Mouse (Mus musculus): ENCODE measurements around the gene Fgfr2.

Gene Fgfr2

DNA sequence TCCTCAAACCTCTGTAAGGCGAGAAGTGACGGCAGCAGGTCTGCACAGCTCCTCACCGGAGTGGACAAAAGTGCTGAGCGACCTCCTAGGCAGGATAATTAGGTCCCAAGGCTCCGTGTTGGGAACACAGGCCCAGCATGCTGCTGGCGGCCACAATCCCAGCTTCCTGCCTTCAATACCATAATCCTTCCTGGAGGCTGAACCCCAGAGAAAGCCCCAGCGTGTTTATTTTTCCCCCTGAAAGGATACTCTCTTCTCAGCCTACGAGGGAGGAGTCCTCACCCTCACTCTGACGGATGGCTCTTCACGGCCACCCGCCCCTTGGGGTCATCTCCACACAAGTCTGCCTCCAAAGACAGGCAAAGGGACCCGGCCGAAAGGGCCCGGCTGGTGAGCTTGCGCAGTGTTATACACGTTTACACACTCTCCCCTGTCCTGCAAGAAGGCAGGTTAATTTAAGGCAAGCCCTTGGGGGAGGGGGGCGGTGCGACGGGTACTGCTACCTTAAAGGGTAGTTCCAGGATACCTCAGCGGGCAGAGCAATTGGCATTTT is 2859.3 kb downstream of the Fgfr2 start:
- DNase-seq (ENCODE audit: low spot score): no peak

DNA sequence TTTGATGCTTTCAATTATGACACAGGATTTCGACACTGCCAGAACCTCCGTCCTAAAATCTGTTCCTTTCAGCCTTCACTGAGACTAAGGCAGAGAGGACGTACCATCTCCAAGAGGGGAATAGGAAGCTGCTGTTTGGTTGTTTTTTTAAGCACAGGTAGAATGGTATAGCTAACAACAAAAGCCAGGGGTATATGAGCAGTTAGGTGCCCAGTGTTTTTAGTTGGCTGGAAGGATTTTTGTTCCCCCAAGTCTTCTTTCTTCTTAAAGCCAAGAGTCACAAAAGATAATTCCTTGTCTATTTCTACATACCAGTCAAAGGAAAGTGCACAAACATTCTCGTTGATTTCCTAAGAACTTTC is 2859.9 kb downstream of the Fgfr2 start:
- no peak for DNase-seq (ENCODE audit: low spot score)

DNA sequence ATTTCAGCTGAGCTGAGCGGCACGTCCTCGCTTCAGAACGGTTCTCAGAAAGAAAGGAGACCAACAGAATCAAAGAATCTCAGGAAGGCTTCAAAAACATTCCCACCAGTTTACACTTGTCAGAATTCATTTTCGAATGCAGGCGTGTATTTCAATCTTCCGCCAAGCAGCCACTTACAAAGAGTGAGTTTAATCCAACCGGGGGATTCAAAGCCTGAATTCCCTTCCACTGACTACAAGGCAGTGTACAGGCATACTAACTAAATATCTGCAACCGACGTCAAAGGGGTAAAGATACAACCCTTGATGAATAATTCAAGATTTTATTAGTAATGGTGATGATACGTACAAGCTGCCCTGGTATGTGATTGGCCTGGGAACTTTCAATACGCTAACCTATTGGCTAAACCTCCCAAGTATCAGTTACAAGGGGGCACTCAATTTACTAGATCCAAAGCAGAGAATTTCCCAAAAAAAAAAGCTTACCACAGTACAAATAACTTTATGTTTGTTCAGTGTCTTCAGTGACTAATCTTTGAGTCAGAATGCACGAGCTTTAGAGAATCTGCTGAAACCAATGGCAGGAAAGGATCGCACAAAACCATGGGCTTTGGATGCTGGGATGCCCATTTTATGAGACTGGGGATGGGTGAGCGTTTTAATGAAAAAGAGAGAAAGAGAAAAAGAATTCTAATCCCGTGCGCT is 2860.5 kb downstream of the Fgfr2 start:
- DNase-seq (ENCODE audit: low spot score): no peak

DNA sequence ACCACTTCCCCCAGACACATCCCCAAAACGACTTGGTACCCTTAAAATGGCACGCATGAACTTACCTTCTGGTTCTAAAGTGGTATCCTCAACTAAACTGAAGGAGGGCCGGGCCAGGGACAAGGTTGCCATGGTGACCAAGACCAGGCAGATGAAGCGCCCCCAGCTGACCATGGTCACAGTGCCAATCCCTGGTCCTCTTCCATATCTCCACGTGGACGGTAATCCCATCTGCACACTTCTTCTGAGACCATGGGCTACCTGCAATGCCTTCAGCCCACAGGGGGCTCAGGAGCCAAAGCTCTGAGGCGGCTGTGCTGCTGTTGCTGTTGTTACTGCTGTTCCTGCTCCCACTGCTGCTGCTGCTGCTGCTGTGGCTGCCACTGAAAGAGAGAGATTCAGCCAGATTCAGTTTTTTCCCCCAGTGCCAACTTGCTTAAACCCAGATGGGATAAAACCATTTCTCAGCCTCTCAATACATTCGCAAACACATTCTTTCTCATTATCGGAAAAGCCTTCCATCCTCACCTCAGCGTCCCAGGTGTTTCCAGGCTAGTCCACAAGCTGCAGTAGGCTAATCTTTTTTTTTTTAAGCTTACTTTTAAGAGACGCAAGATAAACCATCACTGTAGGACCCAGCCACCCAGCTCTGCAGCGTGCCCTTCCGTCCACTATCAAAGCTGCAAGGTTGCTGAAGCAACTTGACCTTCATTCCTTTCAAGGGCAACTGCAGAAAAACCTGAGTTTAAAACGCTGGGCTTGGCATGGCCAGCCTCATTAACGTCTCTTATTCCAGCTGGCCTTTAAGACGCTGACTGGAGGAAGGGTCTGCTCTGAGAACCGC is 2861.2 kb downstream of the Fgfr2 start:
- DNase-seq (ENCODE audit: low spot score): no peak

DNA sequence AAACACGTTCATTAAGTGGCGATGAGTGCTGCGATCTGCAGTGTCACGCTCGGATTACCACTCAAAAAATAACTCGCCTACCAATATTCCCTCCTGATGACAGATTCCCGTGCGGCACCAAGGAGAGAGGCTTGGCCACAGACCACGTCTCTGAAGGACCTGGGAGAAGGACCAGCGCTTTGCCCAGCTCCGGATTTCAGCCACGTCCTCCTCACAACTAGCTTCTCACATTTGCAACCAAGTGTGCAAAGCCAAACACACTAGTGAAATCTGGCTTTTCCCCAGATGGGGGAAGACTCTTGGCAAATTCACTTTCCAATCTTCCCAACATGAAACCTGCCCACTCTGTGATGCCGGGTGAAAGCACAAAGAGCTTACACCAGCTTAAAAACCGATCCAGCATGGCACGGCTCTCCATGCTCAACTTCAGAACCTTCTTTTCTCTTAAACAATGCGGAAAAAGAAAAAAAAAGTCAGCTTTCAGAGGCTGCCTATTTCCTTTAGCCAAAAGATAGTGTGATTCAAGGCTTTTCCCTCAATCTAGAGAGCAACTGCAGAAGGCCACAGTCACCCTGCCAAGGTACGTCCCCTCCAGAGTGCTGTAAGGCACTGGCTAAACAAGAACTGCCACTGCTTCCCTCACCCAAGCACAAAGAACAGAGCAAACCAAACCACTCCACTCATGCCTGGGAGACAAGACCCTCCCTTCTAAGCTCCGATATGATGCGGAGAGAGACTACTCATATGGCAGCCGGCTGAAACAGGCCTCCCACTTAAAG is 2862.1 kb downstream of the Fgfr2 start:
- no peak for DNase-seq (ENCODE audit: low spot score)

DNA sequence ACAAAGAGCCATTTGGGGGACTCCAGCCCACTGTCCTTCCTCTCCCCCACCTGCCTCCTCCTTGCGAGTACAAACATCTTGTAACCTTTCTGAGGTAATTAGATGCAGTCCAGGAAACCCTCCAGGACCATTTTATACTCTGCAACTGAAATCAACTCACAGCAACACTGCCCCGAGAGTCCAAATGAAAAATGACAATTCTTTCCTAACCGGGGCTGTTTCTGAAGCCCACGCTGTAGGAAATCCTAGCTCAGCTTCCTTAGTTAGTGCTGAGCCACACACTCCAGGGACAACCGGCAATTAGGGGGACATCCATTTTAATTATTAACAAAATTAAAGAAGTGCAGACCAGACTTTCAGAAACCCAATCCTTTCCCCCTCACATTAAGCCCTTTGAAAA is 2863.1 kb downstream of the Fgfr2 start:
- DNase-seq (ENCODE audit: low spot score): no peak

DNA sequence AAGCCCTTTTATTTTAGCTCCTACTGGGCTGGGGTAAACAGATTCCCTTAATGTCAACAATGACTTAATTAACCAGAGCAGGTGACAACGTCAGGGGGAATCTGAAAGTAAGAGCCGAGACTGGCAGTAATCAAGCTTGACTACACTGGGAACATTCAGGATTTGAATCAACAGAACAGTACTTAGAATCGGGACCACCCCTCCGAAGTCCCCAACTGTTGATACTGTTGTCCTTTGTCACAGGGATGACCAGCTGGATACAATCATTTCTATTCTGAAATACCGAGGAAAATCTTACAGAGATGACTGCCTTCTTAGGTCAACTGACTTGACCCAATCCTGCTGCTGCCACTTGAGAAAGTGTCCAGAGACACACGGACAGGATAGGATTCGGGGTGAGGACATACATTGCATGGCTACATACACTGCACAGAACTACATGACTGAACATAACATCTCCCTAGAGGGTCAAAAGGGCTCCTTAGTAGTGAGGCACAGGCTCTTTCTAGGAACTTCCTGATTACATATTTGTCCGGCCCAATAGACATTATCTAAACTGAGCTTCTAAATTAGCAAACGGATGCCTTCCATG is 2864.3 kb downstream of the Fgfr2 start:
- DNase-seq (ENCODE audit: low spot score): no peak

DNA sequence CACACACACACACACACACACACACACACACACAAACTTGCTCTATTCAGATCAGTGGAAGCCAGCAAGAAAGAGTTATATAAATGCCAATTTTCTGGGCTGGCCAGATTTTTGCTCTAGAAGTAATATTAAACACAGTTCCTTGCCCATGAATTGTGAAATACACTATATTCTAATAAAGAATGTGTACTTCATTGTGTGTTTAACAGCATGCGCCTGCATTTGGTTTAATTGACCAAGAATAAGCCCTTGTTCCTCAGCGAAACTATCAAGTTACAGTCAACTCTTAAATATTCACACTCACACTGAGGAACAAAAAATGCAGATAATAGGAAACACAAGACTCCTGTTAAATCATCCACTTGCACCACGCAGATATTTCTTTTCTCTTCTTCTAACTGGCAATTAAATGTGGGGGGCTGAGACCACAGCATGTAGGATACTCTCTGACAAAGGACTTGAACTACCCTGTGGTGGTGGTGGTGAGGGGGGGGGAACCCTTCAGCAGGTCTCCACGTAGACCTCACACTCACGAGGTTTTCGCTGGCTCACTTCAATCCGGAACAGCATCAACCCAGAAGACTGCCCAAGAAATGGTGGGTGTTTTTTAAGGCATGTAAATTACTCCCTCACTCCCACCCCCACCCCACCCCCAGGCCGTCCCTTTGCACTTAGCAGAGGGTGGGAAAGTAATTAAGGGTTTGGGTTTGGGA is 2865.0 kb downstream of the Fgfr2 start:
- no peak for DNase-seq (ENCODE audit: low spot score)

DNA sequence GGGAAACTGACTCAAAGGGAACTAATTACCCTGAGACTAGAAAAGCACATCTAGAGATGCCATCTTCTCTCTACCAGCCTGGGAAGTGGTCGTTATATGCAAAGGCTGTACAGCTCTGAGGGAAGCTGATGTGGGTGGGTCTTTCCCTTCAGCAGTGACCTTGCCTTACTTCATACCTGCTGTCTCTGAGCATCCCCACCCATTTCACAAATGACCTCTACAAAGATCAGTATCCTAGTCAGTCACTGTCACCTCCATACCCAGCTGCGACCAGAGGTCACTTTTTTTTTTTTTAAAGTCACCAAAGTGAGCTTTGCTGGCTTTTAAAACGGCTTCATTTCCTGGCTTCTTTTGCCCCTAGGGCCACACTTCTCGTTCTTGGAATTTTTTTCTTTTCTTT is 2869.9 kb downstream of the Fgfr2 start:
- DNase-seq (ENCODE audit: low spot score): no peak

DNA sequence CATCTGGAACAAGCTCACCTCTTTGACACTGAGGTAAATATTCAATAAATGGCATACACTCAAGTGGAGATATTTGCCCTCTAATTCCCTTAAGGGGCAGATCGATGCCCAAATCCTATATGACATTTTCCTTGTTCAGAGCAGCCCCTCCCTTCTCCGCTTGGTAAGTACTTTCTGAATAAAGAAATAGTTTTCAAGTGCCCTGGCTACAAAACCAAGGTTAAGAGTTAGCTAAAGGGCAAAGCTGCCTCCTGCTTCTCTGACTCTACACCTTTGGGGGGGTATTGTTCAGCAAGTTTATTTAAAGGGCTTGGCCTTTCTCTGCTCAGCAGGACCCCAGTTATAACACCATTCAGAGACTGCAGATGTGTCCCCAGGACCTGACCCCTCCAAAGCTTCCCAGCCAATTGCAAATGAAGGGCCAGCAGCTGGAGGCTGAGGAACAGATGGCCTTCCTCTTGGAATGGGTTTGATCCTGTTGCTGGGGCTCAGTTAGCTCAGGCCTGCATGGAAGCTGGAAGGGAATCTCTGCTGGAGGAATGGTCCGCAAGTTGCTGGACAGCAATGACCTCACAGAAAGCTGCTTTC is 2871.1 kb downstream of the Fgfr2 start:
- DNase-seq (ENCODE audit: low spot score): no peak

DNA sequence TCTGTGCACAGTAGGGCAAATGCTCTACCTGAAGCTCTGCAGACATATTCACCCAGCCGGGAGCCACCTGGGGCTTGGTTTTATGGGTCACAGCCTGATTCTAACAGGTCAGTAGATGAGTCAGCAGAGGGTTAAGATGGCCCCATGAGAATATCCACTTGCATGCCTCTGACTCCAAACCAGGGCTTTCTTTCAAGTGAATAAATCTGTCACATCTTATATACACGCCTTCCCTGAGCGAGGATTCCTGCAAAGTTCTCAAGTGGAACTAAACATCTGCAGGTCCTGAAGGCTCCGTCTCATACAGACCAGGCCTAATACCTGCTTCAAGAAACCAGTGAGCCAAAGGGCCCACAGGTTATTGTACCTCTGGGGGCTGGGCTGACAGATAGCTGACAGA is 2872.2 kb downstream of the Fgfr2 start:
- DNase-seq (ENCODE audit: low spot score): no peak

DNA sequence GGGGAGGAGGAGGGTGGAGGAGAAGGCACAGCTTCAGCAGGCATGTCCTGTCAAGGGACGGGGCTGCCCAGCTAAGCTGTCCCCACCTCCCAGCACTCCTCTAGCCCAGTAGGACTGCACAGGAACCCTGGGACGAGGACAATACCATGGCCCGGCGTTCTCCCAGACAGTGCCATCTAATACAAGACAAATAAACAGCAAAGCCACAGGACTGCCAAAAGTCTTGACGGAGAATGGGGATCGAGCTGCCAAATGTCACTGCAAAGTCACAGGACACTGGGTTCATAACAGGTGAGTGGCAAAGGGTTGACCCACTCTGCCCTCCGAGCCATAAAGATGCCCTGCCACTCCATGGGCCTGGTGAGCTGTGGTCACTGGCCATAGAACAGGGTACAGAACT is 2874.7 kb downstream of the Fgfr2 start:
- DNase-seq (ENCODE audit: low spot score): no peak

DNA sequence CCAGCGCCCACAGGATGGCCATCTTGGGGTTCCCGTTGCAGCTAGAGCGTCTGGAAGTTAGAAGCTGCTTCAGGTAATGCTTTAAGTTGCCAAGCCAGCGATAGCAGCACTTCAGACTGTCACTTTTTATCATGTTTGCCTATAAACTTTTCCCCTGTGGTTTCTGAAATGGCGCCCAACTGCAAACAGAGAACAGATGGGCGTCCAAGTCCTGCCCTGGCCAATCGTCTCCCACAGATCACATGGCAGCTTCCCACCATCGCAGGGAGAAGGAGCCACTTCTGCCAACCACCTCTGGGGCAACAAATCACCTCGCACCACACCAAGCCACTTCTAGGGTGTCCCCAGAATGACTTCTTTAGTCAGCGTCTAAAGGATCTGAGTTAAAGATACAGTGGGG is 2875.3 kb downstream of the Fgfr2 start:
- DNase-seq (ENCODE audit: low spot score): no peak

DNA sequence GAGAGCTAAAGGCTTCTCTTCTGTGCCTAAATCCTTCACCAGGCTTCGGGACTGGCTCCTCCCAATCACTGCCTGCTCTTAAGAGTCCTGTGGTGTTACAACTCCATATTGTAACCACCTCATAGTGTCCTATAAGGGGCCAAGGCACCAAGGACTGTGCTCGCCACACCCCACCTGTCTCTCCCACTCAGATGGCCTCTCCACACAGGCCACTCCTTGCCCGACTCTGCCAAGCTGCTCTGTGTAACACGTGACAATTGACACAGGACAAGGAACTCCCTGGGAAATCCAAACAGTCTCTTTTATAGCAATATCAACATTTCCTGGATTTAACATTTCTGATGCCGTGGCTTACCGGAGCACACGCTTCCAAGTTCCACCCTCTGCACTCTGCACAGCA is 2876.7 kb downstream of the Fgfr2 start:
- no peak for DNase-seq (ENCODE audit: low spot score)

DNA sequence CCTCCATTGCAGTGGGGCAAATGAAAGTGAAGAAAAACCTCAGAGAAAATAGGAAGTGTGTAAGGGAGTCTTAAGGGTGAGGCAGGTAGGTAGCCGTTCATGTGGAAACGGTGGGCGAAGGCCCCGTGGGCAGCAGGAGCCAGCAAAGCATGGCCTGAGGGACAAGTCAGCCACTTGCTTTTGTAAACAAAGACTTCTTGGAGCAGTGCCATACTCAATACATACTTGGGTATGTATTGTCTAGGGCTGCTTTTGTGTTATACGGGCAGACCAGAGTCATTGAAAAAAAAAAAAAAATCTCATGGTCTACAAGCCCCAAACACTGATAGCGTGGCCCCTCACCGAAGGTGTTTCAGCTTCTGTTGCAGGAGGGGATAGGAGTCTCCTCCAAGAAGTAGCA is 2878.6 kb downstream of the Fgfr2 start:
- no peak for DNase-seq (ENCODE audit: low spot score)

DNA sequence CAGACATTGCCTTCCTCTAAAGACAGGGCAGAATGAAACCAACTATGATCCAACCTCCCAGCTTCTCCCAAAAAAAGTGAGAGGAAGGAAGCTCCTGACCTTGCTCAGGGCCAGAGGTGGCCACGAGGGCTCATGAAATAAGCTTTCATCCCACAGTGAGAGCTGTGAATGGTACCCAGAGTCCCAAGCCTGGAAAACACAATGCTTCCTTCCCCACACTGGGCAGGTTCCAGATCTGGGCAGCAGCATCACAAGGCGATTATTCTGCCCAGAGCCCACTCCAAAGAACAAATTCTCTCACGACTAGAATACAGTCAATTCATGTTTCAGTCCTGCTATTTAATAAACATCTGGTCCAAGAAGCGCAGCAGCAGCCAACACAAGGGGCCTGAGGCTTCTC is 2879.3 kb downstream of the Fgfr2 start:
- no peak for DNase-seq (ENCODE audit: low spot score)

DNA sequence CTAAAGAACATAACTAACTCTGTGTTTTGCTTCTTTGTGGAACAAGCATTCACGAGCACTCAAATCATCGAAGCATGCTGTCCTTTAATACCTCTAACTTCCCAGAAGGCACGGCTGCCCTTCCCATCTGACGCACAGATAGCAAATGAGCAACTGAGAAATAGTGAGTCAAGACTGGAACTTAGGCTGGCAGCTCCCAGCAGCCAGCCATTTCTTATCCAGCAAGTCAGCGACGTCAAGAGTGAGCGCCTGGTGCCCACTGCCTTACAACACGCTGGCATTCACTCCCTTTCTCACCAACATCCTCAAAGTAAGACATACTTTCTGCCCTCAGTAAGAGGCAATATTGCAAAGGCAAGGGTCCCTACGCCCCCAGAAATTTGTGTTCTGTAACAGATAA is 2883.0 kb downstream of the Fgfr2 start:
- no peak for DNase-seq (ENCODE audit: low spot score)

DNA sequence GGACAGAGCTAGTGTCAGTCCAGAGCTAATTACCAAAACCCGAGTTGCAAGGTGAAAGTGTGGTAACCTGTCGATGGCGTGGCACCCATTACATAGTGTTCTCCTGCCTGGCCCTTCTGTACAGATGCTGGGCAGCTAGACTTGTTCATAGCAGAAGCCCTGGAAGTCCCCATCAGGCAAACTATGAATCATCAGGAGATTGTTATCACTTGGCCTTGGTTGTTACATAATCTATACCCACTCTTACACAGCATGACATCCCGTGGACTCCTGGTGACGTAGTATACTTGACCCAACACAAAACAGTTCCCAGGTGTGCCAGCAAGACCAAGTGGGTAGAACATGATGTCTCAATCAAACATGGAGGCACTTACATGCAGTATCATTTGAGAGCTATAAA is 2885.9 kb downstream of the Fgfr2 start:
- DNase-seq (ENCODE audit: low spot score): no peak

DNA sequence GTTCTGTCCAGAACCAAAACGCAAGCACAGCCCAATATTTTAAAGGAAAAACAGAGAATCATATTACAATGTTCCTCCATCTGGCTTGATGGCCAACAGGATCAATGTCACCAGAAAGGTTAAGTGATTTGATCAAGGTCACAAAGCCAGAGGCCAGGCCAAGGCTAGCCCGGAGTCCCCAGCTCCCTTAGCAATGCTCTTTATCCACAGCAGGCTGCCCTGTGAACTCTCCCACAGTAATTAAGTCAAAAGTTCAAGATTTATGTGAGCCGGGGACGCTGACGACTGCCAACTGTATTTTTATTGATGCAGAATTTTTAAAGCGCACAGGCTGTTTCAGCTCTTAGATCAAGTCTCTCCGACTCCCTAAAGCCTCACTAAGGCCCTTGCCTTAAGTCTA is 2889.4 kb downstream of the Fgfr2 start:
- DNase-seq (ENCODE audit: low spot score): no peak

DNA sequence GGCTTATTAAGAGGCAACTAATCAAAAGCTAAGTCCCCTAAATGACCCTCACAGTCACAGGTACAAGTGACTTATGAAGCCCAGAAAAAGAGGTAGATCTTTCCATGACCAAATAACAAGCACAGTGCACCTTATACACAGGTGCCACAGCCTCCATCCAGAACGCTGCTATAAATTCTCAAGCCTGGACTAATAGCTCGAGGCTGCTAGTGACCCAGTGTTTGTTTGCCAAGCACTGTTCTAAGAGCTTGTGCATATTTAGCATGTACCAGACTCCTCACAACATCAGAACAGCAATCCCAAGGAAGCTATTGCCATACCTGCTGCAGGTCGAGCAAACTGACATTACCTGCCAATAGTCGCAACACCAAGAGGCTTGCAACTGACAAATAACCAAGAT is 2893.1 kb downstream of the Fgfr2 start:
- no peak for DNase-seq (ENCODE audit: low spot score)

DNA sequence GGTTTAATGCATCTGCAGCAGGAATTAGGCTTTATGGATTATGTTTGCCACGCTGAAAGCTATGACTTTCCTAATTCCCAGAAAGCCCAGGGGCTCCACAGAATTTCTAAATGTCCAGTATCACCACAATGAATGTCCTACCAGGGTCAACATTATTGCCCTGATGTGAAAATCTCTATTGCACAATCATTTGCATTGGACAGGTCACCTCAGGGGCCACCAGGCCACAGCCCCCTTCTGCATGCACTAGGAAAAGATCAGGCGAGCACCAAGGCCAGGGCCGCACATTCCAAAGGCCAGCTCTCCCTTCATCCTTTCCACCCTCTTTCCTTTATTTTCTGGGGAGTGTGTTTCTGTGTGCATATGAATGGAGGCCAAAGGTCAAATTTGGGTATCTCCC is 2897.9 kb downstream of the Fgfr2 start:
- DNase-seq (ENCODE audit: low spot score): no peak

Data from spleen, adult 12 weeks (tissue).